Mouse (Mus musculus): Measurements from ENCODE around the gene Gm11034.

DNA sequence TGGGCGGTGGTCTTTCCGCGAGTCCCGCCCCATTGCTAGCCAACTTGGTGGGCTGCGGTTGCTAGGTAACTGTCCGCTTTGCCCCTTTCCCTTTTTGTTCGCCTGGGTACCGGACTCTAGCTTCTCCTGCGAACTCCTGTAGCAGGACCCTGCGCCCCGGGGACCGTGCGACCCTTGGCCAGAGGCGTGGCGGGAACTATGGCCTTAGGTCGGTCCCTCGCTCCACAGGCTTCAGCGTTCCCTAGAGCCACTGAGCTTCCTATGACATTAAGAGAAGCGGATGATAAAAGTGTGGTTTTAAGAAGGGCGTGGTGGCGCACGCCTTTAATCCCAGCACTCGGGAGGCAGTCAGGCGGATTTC lies 26.9 kb upstream of the Gm11034 start:
- TF ChIP-seq GATA1 (IDR thresholded peaks at IDR 0.05; ENCODE audit: low read length) (no peak), TAL1 (IDR thresholded peaks at IDR 0.05; ENCODE audit: low read length) (no peak)

Data from erythroblast, embryonic 14.5 days (primary cell).